Mouse (Mus musculus) ES-Bruce4 (cell line): ENCODE data around the gene Tcta. TPM values are rescaled to one million over a fixed set of nuclear protein-coding genes. Genes with fewer than 3 reads are reported as not detected.
A peak's percentile ranks its signal among the peaks of the same experiment; 100 is the strongest.

Experiments
- H3K27ac ChIP-seq: 2 replicates; pipeline ENCODE4 v1.5.1; 2012; ENCODE audit warnings: low read length, inconsistent platforms; ENCODE audit not compliant: insufficient read depth
- H3K27me3 ChIP-seq: 2 replicates; pipeline ENCODE4 v1.6.1; 2012; ENCODE audit warnings: mild to moderate bottlenecking, low read length, inconsistent platforms; ENCODE audit not compliant: control insufficient read depth, poor library complexity, insufficient read depth, severe bottlenecking
- H3K36me3 ChIP-seq: 2 replicates; pipeline ENCODE4 v1.6.1; 2012; ENCODE audit warnings: inconsistent platforms, mild to moderate bottlenecking, low read length, moderate library complexity; ENCODE audit not compliant: control insufficient read depth, poor library complexity, insufficient read depth, severe bottlenecking
- H3K4me1 ChIP-seq: one replicate; pipeline ENCODE4 v1.8.1; 2011; ENCODE audit warnings: low read length; ENCODE audit not compliant: control insufficient read depth, insufficient read depth
- H3K4me3 ChIP-seq: 2 replicates; pipeline ENCODE4 v1.5.1; 2011; ENCODE audit warnings: low read depth, mild to moderate bottlenecking, low read length
- H3K9ac ChIP-seq: 2 replicates; pipeline ENCODE4 v1.6.1; 2012; ENCODE audit warnings: low read depth, mild to moderate bottlenecking, inconsistent platforms; ENCODE audit not compliant: poor library complexity, severe bottlenecking
- H3K9me3 ChIP-seq: replicated peaks from 2 replicates; pipeline ENCODE4 v1.6.1; 2012; ENCODE audit warnings: mild to moderate bottlenecking, low read length, inconsistent platforms; ENCODE audit not compliant: control insufficient read depth, poor library complexity, insufficient read depth, severe bottlenecking
- CTCF ChIP-seq: IDR thresholded peaks from one replicate; pipeline ENCODE4 v1.8.1; 2011; ENCODE audit warnings: low read depth, low read length
- EP300 ChIP-seq: IDR thresholded peaks from 2 replicates; pipeline ENCODE4 v1.6.1; 2011; ENCODE audit warnings: low read depth, low read length; ENCODE audit not compliant: insufficient read depth
- POLR2A ChIP-seq: IDR thresholded peaks from one replicate; pipeline ENCODE4 v1.8.1; 2011; ENCODE audit warnings: low read length; ENCODE audit not compliant: insufficient read depth
- polyA plus RNA-seq: library from polyadenylated mRNA; stranded (reverse); fragments of >200 nt; gene quantifications from 2 replicates; pipeline ENCODE4 v1.2.4, GENCODE M21; 2011; ENCODE audit warnings: low read depth; ENCODE audit not compliant: missing spikeins, insufficient read depth, insufficient read length

Gene Tcta
- polyA plus RNA-seq, 1 experiment, result 4.0 TPM

DNA sequence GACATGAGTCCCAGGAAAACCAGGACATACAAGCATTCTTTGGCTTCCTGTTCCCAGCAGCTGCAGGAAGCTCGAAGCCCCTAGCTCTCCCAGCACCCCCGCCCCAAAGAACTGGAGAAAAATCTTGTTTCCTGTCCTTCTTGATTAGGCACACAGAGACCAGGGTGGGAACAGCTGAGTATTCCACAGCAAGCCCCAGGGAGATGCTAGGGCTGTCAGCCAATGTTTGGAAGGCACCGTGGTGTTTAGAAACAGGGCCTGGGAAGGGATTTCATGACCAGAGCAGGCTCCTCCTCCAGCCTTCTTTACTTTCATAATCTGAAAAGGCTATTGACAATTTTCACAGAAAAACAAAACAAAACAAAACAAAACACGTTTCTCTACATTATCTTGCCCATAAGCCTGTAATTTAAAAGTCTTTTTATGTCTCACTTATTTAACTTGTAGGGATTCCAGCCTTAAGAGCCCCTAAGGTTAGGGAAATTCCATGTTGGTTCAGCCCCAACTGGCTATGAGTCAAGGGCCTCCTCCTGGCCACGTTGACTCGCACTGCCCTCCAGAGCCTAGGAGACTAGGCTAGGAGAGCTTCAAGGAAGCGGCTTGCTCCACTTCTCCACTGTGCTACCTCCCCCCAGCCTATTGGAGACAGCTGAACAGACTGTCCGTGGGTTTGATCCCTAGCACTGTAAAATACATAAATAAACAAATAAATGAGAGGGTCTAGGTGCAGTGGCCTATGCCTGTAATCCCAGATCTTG is 25.7 kb downstream of the Tcta start:
- H3K9ac ChIP-seq, result no peak overlapping the region
- H3K4me1 ChIP-seq, result no peaks in the 10 kb centered on the region
- no peaks in the 10 kb centered on the region for H3K27me3 ChIP-seq
- TF ChIP-seq EP300 (no peak), CTCF (no peak), POLR2A (no peak)
- no peak overlapping the region for H3K4me3 ChIP-seq
- no peaks in the 10 kb centered on the region for H3K36me3 ChIP-seq
- H3K9me3 ChIP-seq, result no peaks in the 10 kb centered on the region
- H3K27ac ChIP-seq, result no peak overlapping the region

DNA sequence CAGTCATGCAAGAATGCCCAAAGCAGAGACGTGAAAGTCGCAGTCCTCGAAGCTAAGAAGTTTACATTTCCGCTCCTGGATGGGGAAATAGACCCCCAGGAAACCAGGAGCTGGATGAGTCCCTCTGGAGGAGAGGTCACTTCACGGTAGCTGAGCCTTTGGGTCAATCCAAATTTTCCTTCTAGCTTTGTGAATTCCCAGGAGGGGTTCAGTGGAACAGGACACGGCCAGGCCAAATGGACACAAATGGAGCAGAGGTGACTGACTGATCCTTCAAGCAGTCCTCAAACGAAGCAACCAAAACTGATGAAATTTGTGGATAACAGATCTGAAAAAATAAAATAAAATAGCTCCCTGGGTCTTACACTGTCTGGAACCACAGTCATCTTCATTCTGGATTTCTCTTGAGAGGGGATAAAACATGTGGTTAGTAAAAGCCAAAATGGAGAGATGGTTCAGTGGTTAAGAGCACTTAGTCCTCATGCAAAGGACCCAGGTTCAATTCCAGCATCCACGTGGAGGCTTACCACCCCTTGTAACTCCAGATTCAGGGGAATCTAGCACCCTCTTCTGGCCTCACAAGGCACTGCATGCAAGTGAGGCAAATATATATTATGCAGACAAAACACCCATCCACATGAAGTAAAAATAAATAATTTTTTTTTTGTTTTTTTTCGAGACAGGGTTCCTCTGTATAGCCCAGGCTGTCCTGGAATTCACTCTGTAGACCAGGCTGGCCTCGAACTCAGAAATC is 27.1 kb downstream of the Tcta start:
- no peak overlapping the region for H3K9ac ChIP-seq
- H3K4me3 ChIP-seq, result no peak overlapping the region
- TF ChIP-seq EP300, result no peak
- TF ChIP-seq CTCF, result peak; percentile 66
- H3K9me3 ChIP-seq, result no peaks in the 10 kb centered on the region
- no peak overlapping the region for H3K27ac ChIP-seq
- no peaks in the 10 kb centered on the region for H3K27me3 ChIP-seq
- H3K36me3 ChIP-seq, result no peaks in the 10 kb centered on the region
- H3K4me1 ChIP-seq, result peaks cover 4% of the 10 kb centered on the region

DNA sequence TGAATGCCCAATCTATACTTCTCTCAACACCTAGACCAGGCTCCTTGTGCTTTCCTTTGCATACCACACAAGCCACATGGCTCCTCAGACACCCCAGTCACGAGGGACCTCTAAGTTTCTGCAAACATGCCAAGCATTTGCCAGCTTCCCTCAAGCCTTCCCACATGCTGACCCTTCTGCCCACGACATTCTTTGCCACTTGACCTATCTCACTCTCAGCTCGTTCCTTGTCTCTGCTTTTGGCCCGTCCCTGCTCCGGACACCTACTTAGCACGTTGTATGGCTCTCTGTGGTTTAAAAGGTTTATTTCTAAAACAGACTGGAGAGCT is 30.7 kb downstream of the Tcta start:
- Histone ChIP-seq H3K27me3 (no peaks in the 10 kb centered on the region), H3K27ac (no peak overlapping the region), H3K4me3 (no peak overlapping the region), H3K9me3 (no peaks in the 10 kb centered on the region), H3K36me3 (no peaks in the 10 kb centered on the region), H3K9ac (no peak overlapping the region), H3K4me1 (peaks cover 7% of the 10 kb centered on the region)
- TF ChIP-seq CTCF, result no peak
- TF ChIP-seq EP300, result no peak
- TF ChIP-seq POLR2A, result no peak

DNA sequence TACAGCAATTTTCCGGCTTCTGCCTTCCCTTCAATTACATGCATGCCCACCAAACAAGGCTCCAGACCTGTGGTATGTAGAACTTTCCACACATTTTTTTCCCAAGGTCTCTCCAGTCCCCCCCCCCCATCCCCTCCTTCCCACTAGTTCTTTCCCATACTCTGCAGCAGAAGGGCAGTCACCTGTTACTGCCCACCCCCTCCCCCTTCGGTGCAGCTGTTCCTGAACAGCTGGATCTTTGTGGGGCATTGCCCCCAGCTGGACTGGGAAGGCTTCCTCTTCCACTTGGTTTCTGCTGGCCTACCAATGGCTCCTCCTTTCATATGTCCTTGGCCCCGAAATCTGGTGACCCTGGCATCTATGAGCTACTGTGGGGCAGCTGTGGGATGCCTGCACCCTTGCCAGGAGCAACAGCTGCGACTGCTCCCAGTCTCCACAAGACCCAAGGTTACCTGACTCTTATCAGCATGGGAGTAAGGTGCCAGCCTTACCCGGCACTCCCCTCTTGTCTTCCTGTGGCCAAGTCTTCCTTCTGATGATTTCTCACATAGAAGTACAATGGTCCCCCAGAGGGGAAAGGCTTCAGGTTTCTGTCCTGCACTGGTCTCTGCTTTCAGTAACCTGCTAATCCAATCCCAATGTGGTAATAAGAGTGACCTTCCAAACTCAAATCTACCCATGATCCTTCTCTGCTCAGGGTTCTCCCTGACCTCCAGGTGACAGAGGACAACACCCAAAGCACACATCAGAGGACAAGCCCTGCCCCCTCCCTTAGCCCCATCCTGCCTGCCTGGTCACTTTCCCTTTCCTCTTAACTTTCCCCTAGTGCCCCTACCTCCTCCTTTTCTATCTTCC is 31.3 kb downstream of the Tcta start:
- Histone ChIP-seq H3K27me3 (no peaks in the 10 kb centered on the region), H3K27ac (no peak overlapping the region), H3K9me3 (no peaks in the 10 kb centered on the region), H3K36me3 (no peaks in the 10 kb centered on the region), H3K9ac (no peak overlapping the region), H3K4me3 (no peak overlapping the region), H3K4me1 (peaks cover 7% of the 10 kb centered on the region)
- no peak for TF ChIP-seq POLR2A

DNA sequence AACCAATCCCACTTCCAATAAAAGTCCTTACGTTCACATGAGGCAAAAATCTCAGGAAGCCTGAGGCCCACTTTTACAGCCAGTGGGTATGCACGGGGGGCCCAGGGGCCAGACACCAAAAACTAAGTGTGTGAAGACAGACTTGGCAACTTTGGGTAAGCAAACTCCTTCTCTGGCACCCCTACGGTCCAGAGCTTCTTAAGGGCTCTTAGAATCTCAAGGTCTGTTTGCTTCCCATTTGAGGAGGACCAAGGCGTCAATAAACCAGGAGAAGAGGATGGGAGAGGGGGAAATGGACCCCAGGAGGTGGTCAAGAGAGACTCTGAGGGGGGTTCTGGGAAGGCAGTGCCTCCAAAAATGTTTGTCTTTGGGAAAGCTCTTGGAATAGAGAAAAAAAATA is 32.5 kb downstream of the Tcta start:
- Histone ChIP-seq H3K4me3 (no peak overlapping the region), H3K27ac (no peak overlapping the region), H3K9ac (no peak overlapping the region), H3K4me1 (peaks cover 10% of the 10 kb centered on the region), H3K27me3 (no peaks in the 10 kb centered on the region), H3K9me3 (no peaks in the 10 kb centered on the region), H3K36me3 (no peaks in the 10 kb centered on the region)
- TF ChIP-seq CTCF (no peak), POLR2A (no peak), EP300 (no peak)

DNA sequence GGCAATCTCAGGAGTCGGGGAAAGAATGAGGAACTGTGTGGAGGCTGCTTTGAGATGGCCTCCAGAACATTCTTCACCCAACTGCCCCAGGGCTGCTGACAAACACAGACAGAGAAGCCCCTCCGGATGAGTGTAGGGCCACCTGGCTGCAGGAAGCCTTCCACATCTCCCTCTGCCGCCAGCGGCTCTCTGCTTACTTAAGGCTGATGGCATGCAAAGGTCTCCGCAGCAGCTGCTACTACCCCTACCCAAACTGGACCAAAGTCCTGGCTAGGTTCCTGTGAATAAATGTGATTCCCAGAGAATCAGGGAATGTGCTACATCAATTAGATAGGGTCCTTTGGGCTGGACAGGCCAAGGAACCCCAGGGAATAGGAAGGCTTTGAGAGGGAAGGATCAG is 33.3 kb downstream of the Tcta start:
- TF ChIP-seq EP300 (no peak), CTCF (no peak), POLR2A (no peak)
- Histone ChIP-seq H3K9ac (no peak overlapping the region), H3K36me3 (no peaks in the 10 kb centered on the region), H3K4me1 (peaks cover 11% of the 10 kb centered on the region), H3K27me3 (no peaks in the 10 kb centered on the region), H3K4me3 (no peak overlapping the region), H3K27ac (no peak overlapping the region), H3K9me3 (no peaks in the 10 kb centered on the region)
